Mouse (Mus musculus) thymus, adult 2 months (tissue): ENCODE results near the gene Smarcb1. TPM values are rescaled to one million over a fixed set of nuclear protein-coding genes. Genes with fewer than 3 reads are reported as not detected.

Experiments
- DNase-seq: peaks from one replicate; pipeline ENCODE4 v3.0.0; 2021
- H3K27ac ChIP-seq: fragments of 200-500 bp; 2 replicates; pipeline ENCODE4 v1.5.1; 2012; ENCODE audit warnings: low read length, control low read depth; ENCODE audit not compliant: control insufficient read depth, insufficient read depth
- H3K27me3 ChIP-seq: fragments of 200-500 bp; 2 replicates; pipeline ENCODE4 v1.6.1; 2012; ENCODE audit warnings: mild to moderate bottlenecking, low read length, moderate library complexity, mixed read lengths; ENCODE audit not compliant: control insufficient read depth, insufficient read depth
- H3K36me3 ChIP-seq: fragments of 200-500 bp; 2 replicates; pipeline ENCODE4 v1.6.1; 2012; ENCODE audit warnings: mild to moderate bottlenecking, low read length, moderate library complexity; ENCODE audit not compliant: control insufficient read depth, insufficient read depth
- H3K4me1 ChIP-seq: fragments of 200-500 bp; replicated peaks from 2 replicates; pipeline ENCODE4 v1.6.1; 2012; ENCODE audit warnings: low read length; ENCODE audit not compliant: control insufficient read depth, insufficient read depth
- H3K4me3 ChIP-seq: fragments of 200-500 bp; 2 replicates; pipeline ENCODE4 v1.5.1; 2012; ENCODE audit warnings: mild to moderate bottlenecking, low read length, control low read depth, moderate library complexity; ENCODE audit not compliant: control insufficient read depth, insufficient read depth
- CTCF ChIP-seq: fragments of 200-500 bp; IDR thresholded peaks from 2 replicates; pipeline ENCODE4 v1.5.1; 2012; ENCODE audit warnings: mild to moderate bottlenecking, control low read depth, low read length, moderate library complexity, borderline replicate concordance; ENCODE audit not compliant: control insufficient read depth, poor library complexity, insufficient read depth; ENCODE audit errors: extremely low read depth
- POLR2A ChIP-seq: fragments of 200-500 bp; IDR thresholded peaks from 2 replicates; pipeline ENCODE4 v1.6.1; 2012; ENCODE audit warnings: mild to moderate bottlenecking, low read length, control low read depth, moderate library complexity; ENCODE audit not compliant: control insufficient read depth, poor library complexity, insufficient read depth; ENCODE audit errors: extremely low read depth
- WGBS: fragments of 180-500 bp; shearing (Covaris S2); methylation state at CpG from one replicate; pipeline ENCODE4 v1.1.7; 2018; 5-methylcytosine and 5-hydroxymethylcytosine counted together
- polyA plus RNA-seq: library from polyadenylated mRNA; depleted of rRNA; stranded (reverse); fragments of >200 nt; gene quantifications from 2 replicates; pipeline ENCODE4 v1.2.3, GENCODE M21; 2012

The Smarcb1 gene
- polyA plus RNA-seq, 1 experiment = 63.0 TPM

GRCm38 (mm10) chr10:75898846-75899245, 22.6 kb downstream of the Smarcb1 start:
- H3K36me3 ChIP-seq = peaks cover 26% of the 10 kb centered on the region
- WGBS = 94% methylated on average over 3 of the region's 3 CpGs
- H3K4me1 ChIP-seq = peaks cover 4% of the 10 kb centered on the region
- H3K27me3 ChIP-seq = no peaks in the 10 kb centered on the region
- no peak for DNase-seq
- H3K4me3 ChIP-seq = no peak overlapping the region
- TF ChIP-seq CTCF = no peak
- TF ChIP-seq POLR2A = no peak
- no peak overlapping the region for H3K27ac ChIP-seq

- Histone ChIP-seq H3K4me1 (peaks cover 11% of the 10 kb centered on the region), H3K27me3 (no peaks in the 10 kb centered on the region), H3K27ac (no peak overlapping the region), H3K36me3 (peaks cover 21% of the 10 kb centered on the region), H3K4me3 (no peak overlapping the region)
- WGBS = 94% methylated on average over 6 of the region's 6 CpGs
- DNase-seq = no peak
- no peak for TF ChIP-seq POLR2A
- no peak for TF ChIP-seq CTCF
Measured at GRCm38 (mm10) chr10:75898039-75898564, 23.3 kb downstream of the Smarcb1 start.

- Histone ChIP-seq H3K27me3 (no peaks in the 10 kb centered on the region), H3K4me1 (peaks cover 13% of the 10 kb centered on the region)
Measured at GRCm38 (mm10) chr10:75897373-75897772, 24.0 kb downstream of the Smarcb1 start.

GRCm38 (mm10) chr10:75896208-75896607, 25.2 kb downstream of the Smarcb1 start:
- 97% methylated on average over 1 of the region's 1 CpGs for WGBS

More at GRCm38 (mm10) chr10:75897373-75897772, 24.0 kb downstream of the Smarcb1 start:
- Histone ChIP-seq H3K36me3 (peaks cover 15% of the 10 kb centered on the region), H3K27ac (no peak overlapping the region), H3K4me3 (no peak overlapping the region)
- peak; percentile 43 for DNase-seq
- 66% methylated on average over 6 of the region's 6 CpGs for WGBS
- TF ChIP-seq CTCF (peak; percentile 54; the same call in 1 of the 2 replicates), POLR2A (no peak)

GRCm38 (mm10) chr10:75895730-75896129, 25.7 kb downstream of the Smarcb1 start:
- Histone ChIP-seq H3K4me1 (peaks cover 13% of the 10 kb centered on the region), H3K27ac (no peak overlapping the region), H3K27me3 (no peaks in the 10 kb centered on the region), H3K36me3 (peaks cover 15% of the 10 kb centered on the region), H3K4me3 (no peak overlapping the region)
- TF ChIP-seq CTCF = no peak
- no peak for TF ChIP-seq POLR2A
- WGBS = 97% methylated on average over 5 of the region's 5 CpGs
- no peak for DNase-seq

More at GRCm38 (mm10) chr10:75896208-75896607, 25.2 kb downstream of the Smarcb1 start:
- no peaks in the 10 kb centered on the region for H3K27me3 ChIP-seq
- peaks cover 15% of the 10 kb centered on the region for H3K36me3 ChIP-seq
- H3K27ac ChIP-seq = no peak overlapping the region
- no peak for DNase-seq
- no peak overlapping the region for H3K4me3 ChIP-seq
- peaks cover 13% of the 10 kb centered on the region for H3K4me1 ChIP-seq
- TF ChIP-seq POLR2A (no peak), CTCF (no peak)

- no peaks in the 10 kb centered on the region for H3K27me3 ChIP-seq
- no peak overlapping the region for H3K27ac ChIP-seq
- no peak overlapping the region for H3K4me3 ChIP-seq
- TF ChIP-seq POLR2A (no peak), CTCF (no peak)
- 90% methylated on average over 6 of the region's 6 CpGs for WGBS
- H3K36me3 ChIP-seq = peaks cover 15% of the 10 kb centered on the region
- peaks cover 13% of the 10 kb centered on the region for H3K4me1 ChIP-seq
- DNase-seq = no peak
Measured at GRCm38 (mm10) chr10:75894601-75895000, 26.8 kb downstream of the Smarcb1 start.

GRCm38 (mm10) chr10:75893089-75893750, 28.2 kb downstream of the Smarcb1 start, which contains the start of gene Derl3:
Gene Derl3, plus strand, starts transcription at chr10:75893413.
- H3K27me3 ChIP-seq = no peaks in the 10 kb centered on the region
- H3K4me1 ChIP-seq = peaks cover 13% of the 10 kb centered on the region
- H3K4me3 ChIP-seq = peak within 1 kb of the TSS; percentile 42
- H3K36me3 ChIP-seq = peaks cover 15% of the 10 kb centered on the region
- 3% methylated on average over 51 of the region's 51 CpGs for WGBS
- no peak for TF ChIP-seq POLR2A
- TF ChIP-seq CTCF = no peak
- DNase-seq = peak; percentile 97
- H3K27ac ChIP-seq = no peak within 1 kb of the TSS
